Mouse (Mus musculus) frontal cortex, postnatal 14 days (tissue): Measurements from ENCODE around the gene Ccdc60.
A peak's percentile ranks its signal among the peaks of the same experiment; 100 is the strongest.
"Not testable (repeated sequence)": the region's sequence is repeated elsewhere in the genome, so short reads cannot be mapped to it uniquely, and the experiment has no call there.

Experiments
- DNase-seq, 2 experiments: peaks; one replicate each; pipeline ENCODE4 v3.0.0; 2022; ENCODE audit warnings: low spot score in 2 of 2

Ccdc60 gene

GRCm38 (mm10) chr5:116288849-116289570 is at the start of gene Ccdc60:
Ccdc60 (minus strand) TSS chr5:116288985.
- DNase-seq: no peak

DNA sequence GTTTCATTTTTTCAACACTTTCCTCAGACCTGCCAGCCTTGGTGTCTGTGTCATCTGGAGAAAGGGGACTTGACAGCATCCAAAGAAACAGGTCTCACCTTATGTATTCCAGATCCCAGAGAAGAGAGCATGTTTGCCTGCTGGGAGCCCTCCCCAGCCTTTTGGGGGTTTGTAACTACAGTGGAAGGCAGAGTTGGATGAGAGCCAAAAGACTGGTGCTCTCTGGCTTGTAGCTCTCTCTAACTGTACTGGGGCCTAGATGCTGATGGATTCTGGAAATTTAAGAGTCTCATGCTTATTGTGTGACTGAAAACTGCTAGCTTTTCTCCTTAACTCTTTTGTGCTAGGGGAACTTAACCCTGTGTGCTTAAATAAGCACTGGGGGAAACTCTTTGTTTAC is 47.4 kb upstream of the Ccdc60 start:
- DNase-seq: no peak

- DNase-seq: no peak
Observed at GRCm38 (mm10) chr5:116328911-116329310, 40.1 kb upstream of the Ccdc60 start.

DNA sequence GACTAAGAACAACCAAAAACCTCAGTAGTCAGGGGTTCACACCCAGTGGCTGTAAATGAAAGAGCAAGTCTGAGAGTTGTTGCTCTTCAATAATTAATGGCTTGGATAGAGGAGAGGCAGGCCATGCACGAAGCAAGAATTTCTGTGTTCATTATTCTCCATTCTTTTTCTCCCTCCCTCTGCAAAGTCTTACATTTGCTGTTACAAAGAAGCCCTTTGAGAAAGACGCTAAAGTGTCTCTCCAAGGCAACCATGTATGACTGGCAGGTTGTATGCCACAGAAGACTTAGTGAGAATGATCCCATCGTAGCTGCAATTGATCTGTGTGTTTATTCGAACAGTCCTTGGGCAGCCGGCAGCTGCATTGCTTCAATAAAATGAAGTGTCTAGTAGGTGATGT is 34.6 kb upstream of the Ccdc60 start:
- DNase-seq: no peak

DNA sequence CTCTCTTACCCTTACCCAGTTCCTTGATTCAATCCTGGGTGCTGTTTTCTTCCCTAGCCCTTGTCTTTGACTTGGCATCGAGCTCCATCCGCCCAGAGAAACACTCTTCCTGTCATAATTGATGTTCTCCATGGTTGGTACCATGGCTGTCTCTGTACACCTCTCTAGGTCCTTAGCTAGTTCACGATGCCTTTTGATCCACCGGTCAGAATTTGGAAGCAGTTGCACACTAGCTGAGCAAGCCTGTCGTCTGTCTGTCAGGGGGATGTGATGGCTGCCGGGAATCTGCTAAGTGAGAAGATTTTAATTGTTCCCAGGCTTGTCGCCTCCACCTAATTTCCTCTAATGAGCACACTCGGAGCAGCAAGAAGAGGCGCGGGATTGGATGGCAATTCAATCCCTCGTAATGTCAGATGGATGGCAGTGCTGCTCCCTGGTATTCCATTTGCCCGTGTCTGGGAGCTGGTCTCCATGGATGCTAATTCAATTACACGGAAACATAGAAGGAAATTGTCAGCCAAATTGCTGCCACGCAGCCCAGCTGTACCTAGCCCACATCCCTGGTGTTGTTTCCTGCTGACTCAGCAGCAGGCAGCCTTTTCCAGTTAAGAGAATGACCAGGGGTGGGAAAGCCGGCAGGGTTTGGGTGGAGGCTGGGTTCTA is 33.7 kb upstream of the Ccdc60 start:
- peak; percentile 15 to 17 for DNase-seq

- DNase-seq: no peak
Observed at GRCm38 (mm10) chr5:116313711-116314110, 24.9 kb upstream of the Ccdc60 start.

- no peak for DNase-seq
Observed at GRCm38 (mm10) chr5:116312111-116312737, 23.4 kb upstream of the Ccdc60 start.

DNA sequence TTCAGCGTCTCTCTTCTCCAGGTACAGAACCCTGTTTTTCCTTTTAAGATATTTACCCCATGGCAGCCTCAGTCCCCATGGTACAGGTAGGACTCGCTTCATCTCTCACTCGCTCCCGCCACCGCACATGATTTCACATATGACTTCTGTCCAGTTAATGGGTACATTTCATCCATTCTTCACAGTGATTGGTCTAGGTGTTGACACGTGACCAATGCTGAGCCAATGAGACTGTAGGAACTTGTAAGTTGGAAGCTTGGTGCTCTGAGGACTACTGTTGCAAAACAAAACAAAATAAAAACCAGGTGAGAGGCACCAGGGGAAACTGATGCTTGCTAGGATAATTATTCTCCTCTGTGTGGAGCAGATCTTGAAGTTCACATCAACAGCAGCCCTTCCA is 22.9 kb upstream of the Ccdc60 start:
- no peak for DNase-seq

DNA sequence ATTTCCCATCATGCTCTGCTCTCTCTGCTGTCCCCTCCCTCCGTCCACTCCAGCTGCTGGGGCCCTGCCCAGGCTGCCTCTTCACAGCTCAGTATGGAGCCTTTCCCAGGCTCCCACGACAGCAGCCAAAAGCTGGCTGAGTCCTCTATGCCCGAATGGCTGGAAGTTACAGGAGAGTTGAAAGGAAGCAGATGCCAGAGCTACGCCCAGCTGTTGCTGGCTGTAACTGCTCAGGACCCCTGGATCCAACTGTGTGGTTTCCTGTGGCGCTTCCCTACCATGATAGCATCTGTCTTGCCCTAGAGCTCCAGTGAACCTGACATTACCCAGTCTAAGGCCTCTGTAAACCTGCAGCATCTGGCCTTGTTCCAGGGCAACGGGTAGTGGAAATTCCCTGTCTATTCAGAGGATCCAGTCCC is 20.6 kb upstream of the Ccdc60 start:
- no peak for DNase-seq

GRCm38 (mm10) chr5:116305557-116305956 is 16.8 kb upstream of the Ccdc60 start:
- no peak for DNase-seq

DNA sequence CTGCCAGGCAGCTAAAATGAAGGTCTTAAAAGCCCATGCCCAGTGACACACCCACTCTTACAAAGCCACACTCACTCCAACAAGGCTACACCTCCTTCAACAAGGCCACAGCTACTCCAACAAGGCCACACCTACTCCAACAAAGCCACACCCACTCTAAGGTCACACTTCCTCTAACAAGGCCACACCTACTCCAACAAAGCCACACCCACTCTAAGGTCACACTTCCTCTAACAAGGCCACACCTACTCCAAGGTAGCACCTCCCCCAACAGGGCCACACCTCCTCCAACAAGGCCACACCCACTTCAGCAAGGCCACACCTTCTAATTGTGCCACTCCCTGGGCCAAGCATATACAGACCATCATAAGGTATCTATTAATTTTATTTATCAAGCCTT is 16.4 kb upstream of the Ccdc60 start:
- not testable (repeated sequence) for DNase-seq

- DNase-seq: no peak
Observed at GRCm38 (mm10) chr5:116300984-116301383, 12.2 kb upstream of the Ccdc60 start.

DNA sequence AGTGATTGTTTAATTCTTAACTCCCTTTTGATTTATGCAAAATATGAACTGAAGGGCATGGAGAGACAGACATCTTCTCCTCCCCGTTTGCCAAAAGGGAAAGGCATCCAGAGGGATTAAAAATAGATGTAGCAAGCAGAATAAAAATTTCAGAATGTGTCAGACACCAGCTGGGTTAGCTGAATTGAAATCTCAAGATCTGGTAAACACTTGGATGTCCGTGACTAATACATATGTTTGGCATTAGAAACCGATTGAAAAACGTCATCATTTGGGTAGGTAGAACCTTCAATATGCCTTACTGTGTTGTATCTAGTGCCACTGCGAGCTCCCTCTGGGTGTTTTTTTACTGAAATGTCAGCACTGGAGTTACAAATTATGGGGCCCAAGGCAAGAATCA is 4.7 kb upstream of the Ccdc60 start:
- DNase-seq: no peak

- DNase-seq: no peak
Observed at GRCm38 (mm10) chr5:116290584-116290983, 1.8 kb upstream of the Ccdc60 start.

DNA sequence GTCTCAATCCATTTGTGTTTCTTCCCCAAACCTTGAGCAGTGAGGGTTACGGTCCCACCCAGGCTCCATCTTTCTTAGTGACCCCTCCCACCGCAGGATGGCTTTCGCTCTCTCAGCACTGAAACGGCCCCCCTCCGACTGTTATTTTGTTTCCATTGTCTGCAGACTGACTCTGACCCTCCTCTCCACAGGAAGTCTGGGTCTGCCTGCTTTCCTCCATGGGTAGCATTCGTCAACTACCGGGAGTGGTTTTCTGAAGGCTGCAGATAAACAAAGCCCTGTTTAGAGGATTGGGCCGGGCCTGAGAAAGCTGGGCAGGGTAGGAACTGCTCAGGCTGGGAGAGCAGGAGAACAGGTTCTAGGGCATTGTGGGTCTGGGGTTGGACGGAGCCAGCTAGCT is 1.1 kb upstream of the Ccdc60 start:
- DNase-seq: no peak

- no peak for DNase-seq
Observed at GRCm38 (mm10) chr5:116288183-116288582, 602 bp downstream of the Ccdc60 start.

DNA sequence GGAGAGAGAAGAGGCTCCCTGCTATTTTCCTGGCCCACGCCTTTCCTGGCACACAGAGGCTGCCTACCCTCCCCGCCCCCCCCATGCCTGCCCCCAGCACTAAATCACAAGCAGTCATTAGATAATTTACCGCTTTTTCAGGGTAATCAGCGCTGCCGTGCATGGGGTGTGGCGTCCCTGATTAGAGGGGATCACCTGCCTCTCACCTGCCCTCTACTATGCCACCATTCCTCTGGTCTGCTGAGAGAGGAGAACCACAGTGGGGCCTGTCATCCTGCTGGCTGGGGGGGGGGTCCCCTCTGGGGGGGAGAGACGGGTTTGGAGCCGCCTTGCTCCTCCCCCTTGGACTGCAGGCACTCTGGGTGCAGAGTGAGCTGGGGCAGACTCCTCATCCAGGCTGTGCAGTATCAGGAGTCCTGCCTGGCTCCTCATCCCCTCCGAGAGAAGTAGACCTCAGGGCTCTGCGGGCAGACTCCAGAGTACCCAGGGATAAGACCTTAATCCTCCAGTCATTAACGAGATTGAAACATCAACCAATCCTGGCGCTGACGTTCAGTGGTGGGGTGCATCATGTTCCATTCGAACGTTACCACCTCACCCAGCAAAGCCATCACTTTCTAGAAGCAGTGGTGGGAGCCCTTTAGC is 3.1 kb downstream of the Ccdc60 start:
- no peak for DNase-seq

GRCm38 (mm10) chr5:116280518-116280917 is 8.3 kb downstream of the Ccdc60 start:
- no peak for DNase-seq

DNA sequence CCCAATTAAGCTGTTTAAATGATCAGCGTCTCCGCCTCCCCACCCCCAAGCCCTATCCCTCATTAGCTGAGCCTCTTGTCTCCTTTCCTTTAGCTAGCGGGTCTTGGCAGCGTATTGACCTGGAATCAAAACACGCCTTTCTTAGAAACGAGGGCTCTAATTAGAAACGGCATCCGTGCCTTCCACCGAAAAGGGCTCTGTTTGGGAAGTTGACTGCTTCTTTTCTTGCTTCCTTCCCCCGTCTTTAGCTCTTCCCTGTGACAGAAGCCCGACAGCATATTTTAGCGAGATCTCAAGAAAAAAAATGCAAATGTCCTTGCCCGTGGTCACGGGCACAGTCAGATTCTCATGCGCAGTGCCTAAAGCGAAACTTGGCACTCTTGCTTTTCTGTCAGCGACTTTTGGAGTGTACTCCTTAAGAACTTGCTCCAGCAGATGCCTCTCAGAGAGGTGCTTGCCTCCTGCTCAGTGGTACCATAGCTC is 10.3 kb downstream of the Ccdc60 start:
- DNase-seq: peak; percentile 15 to 28

DNA sequence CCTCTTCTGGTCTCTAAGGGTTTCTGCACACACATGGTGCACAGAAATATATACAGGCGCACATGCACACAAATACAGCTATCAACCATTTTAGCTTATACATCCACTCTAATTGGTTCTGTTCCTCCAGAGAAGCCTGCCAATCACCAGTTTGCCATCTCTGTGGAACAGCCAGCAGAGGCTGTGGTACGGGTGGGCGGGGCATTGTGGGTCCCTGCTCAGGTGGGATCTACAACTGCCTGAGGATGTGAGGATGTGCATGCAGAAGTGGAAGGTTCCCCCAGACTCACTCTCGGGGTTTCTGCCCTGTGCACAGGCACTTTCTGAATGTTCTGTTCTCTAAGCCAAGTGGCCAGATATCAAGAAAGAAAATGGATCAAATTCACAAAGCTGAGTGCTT is 10.8 kb downstream of the Ccdc60 start:
- DNase-seq: no peak

GRCm38 (mm10) chr5:116274818-116275217 is 14.0 kb downstream of the Ccdc60 start:
- DNase-seq: no peak

DNA sequence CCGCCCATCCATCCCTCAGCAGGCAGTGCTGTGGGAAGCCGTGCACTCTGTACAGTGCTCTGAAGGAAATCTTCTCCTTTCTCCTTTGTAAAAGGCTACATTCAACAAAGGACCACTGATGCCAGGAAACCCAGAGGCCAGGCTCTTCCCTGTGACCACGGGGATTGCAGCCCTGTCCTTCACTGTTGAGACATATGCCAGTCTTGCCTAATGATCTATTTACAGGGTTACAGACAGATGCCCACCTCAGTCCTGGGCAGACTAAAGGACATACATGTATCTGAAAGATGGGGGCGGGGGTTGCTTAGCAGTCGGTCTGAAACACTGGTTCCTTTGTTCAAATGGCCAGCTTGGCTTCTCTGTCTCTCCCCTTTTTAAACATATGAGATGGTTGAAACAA is 14.4 kb downstream of the Ccdc60 start:
- no peak for DNase-seq
